Mouse (Mus musculus): ENCODE results near the gene Sec24d. TPM values are rescaled to one million over a fixed set of nuclear protein-coding genes. Genes with fewer than 3 reads are reported as not detected.
A peak's percentile ranks its signal among the peaks of the same experiment; 100 is the strongest.

The Sec24d gene
- total RNA-seq (2021): 10 to 100 TPM; 20.7 to 23.4 TPM

- peak; percentile 66 to 79 for DNase-seq (ENCODE audit: extremely low spot score in 1 of 2, low spot score in 1 of 2)
Measured at GRCm38 (mm10) chr3:123266753-123267651, at the start of gene Sec24d. Gene Sec24d, plus strand, starts transcription at chr3:123267455.

- DNase-seq (ENCODE audit: extremely low spot score in 1 of 2, low spot score in 1 of 2): no peak
Measured at GRCm38 (mm10) chr3:123218646-123219045, 48.6 kb upstream of the Sec24d start.

- no peak for DNase-seq (ENCODE audit: extremely low spot score in 1 of 2, low spot score in 1 of 2)
Measured at GRCm38 (mm10) chr3:123227276-123227675, 40.0 kb upstream of the Sec24d start.

GRCm38 (mm10) chr3:123231639-123232038 lies 35.6 kb upstream of the Sec24d start:
- no peak for DNase-seq (ENCODE audit: extremely low spot score in 1 of 2, low spot score in 1 of 2)

- peak in 1 of 2 experiments; percentile 33 for DNase-seq (ENCODE audit: extremely low spot score in 1 of 2, low spot score in 1 of 2)
Measured at GRCm38 (mm10) chr3:123234191-123234836, 32.9 kb upstream of the Sec24d start.

GRCm38 (mm10) chr3:123235495-123235894 lies 31.8 kb upstream of the Sec24d start:
- no peak for DNase-seq (ENCODE audit: extremely low spot score in 1 of 2, low spot score in 1 of 2)

GRCm38 (mm10) chr3:123235921-123236320 lies 31.3 kb upstream of the Sec24d start, which contains the start of gene Synpo2:
Gene Synpo2, minus strand, starts transcription at chr3:123236149.
- DNase-seq (ENCODE audit: extremely low spot score in 1 of 2, low spot score in 1 of 2): peak; percentile 20 to 37

GRCm38 (mm10) chr3:123237039-123237438 lies 30.2 kb upstream of the Sec24d start:
- DNase-seq (ENCODE audit: extremely low spot score in 1 of 2, low spot score in 1 of 2): no peak

- no peak for DNase-seq (ENCODE audit: extremely low spot score in 1 of 2, low spot score in 1 of 2)
Measured at GRCm38 (mm10) chr3:123237446-123237845, 29.8 kb upstream of the Sec24d start.

- no peak for DNase-seq (ENCODE audit: extremely low spot score in 1 of 2, low spot score in 1 of 2)
Measured at GRCm38 (mm10) chr3:123244376-123244775, 22.9 kb upstream of the Sec24d start.

GRCm38 (mm10) chr3:123245646-123246045 lies 21.6 kb upstream of the Sec24d start:
- DNase-seq (ENCODE audit: extremely low spot score in 1 of 2, low spot score in 1 of 2): no peak

GRCm38 (mm10) chr3:123256181-123257101 lies 10.8 kb upstream of the Sec24d start:
- DNase-seq (ENCODE audit: extremely low spot score in 1 of 2, low spot score in 1 of 2): no peak

- DNase-seq (ENCODE audit: extremely low spot score in 1 of 2, low spot score in 1 of 2): no peak
Measured at GRCm38 (mm10) chr3:123258709-123259108, 8.5 kb upstream of the Sec24d start.

GRCm38 (mm10) chr3:123264706-123265105 lies 2.5 kb upstream of the Sec24d start:
- peak in 1 of 2 experiments; percentile 19 for DNase-seq (ENCODE audit: extremely low spot score in 1 of 2, low spot score in 1 of 2)

GRCm38 (mm10) chr3:123267741-123268201 lies 516 bp downstream of the Sec24d start:
- peak in 1 of 2 experiments; percentile 56 for DNase-seq (ENCODE audit: extremely low spot score in 1 of 2, low spot score in 1 of 2)

GRCm38 (mm10) chr3:123282866-123283615 lies 15.8 kb downstream of the Sec24d start:
- no peak for DNase-seq (ENCODE audit: extremely low spot score in 1 of 2, low spot score in 1 of 2)

- DNase-seq (ENCODE audit: extremely low spot score in 1 of 2, low spot score in 1 of 2): no peak
Measured at GRCm38 (mm10) chr3:123284284-123284683, 17.0 kb downstream of the Sec24d start.

GRCm38 (mm10) chr3:123285649-123286048 lies 18.4 kb downstream of the Sec24d start:
- DNase-seq (ENCODE audit: extremely low spot score in 1 of 2, low spot score in 1 of 2): no peak

GRCm38 (mm10) chr3:123288856-123289570 lies 21.8 kb downstream of the Sec24d start:
- no peak for DNase-seq (ENCODE audit: extremely low spot score in 1 of 2, low spot score in 1 of 2)

Data from layer of hippocampus, postnatal 25 days (tissue).